Mouse (Mus musculus) embryo, embryonic 10 days (tissue): ENCODE results near the gene Tst.
A peak's percentile ranks its signal among the peaks of the same experiment; 100 is the strongest.

Source experiments
- DNase-seq: peaks from one replicate; pipeline ENCODE4 v3.0.0-alpha.2; 2015; ENCODE audit warnings: low spot score

Tst gene

GRCm38 (mm10) chr15:78385564-78385963 is 20.1 kb downstream of the Tst start:
- DNase-seq = no peak

GRCm38 (mm10) chr15:78384220-78385116 is 21.2 kb downstream of the Tst start:
- DNase-seq = no peak

GRCm38 (mm10) chr15:78383450-78384219 is 22.1 kb downstream of the Tst start:
- no peak for DNase-seq

- DNase-seq = no peak
Measured at GRCm38 (mm10) chr15:78382115-78382514, 23.6 kb downstream of the Tst start.

GRCm38 (mm10) chr15:78380741-78381140 is 25.0 kb downstream of the Tst start:
- DNase-seq = no peak

- DNase-seq = no peak
Measured at GRCm38 (mm10) chr15:78380208-78380607, 25.5 kb downstream of the Tst start.

- no peak for DNase-seq
Measured at GRCm38 (mm10) chr15:78378556-78378955, 27.2 kb downstream of the Tst start.

- no peak for DNase-seq
Measured at GRCm38 (mm10) chr15:78377859-78378258, 27.8 kb downstream of the Tst start.

- DNase-seq = no peak
Measured at GRCm38 (mm10) chr15:78374204-78374603, 31.5 kb downstream of the Tst start.

- no peak for DNase-seq
Measured at GRCm38 (mm10) chr15:78372796-78373195, 32.9 kb downstream of the Tst start.

- no peak for DNase-seq
Measured at GRCm38 (mm10) chr15:78369641-78370040, 36.1 kb downstream of the Tst start.

GRCm38 (mm10) chr15:78368926-78369346 is 36.8 kb downstream of the Tst start:
- peak; percentile 77 for DNase-seq

- no peak for DNase-seq
Measured at GRCm38 (mm10) chr15:78367811-78368210, 37.9 kb downstream of the Tst start.

GRCm38 (mm10) chr15:78366875-78367274 is 38.8 kb downstream of the Tst start:
- DNase-seq = no peak

- DNase-seq = no peak
Measured at GRCm38 (mm10) chr15:78365916-78366315, 39.8 kb downstream of the Tst start.

GRCm38 (mm10) chr15:78355548-78355947 is 50.2 kb downstream of the Tst start:
- DNase-seq = no peak

- peak; percentile 60 for DNase-seq
Measured at GRCm38 (mm10) chr15:78354958-78355357, 50.7 kb downstream of the Tst start.

GRCm38 (mm10) chr15:78351586-78352165 is 54.0 kb downstream of the Tst start:
- DNase-seq = no peak
